Mouse (Mus musculus): Measurements from ENCODE around the gene Obsl1.

DNA sequence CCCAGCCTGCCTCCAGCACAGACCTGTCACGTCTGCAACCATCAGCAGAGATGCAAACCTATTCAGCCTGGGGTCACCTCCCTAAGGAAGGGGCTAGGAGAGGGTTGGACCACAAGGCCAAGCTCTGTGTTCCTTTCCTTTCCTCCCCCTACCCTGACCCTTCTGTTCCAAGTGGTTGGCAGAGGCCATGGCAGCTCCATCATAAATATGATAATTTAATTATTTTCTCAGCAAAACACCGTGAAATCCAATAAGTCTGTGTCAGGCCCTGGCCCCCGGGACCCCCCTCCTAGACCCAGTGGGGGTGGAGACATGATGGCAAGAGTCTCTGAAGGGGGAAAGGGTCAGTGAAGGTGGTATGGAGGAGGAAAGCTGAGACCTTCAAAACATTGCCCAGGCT is 62.0 kb downstream of the Obsl1 start:
- TF ChIP-seq POLR2A (IDR thresholded peaks at IDR 0.05; ENCODE audit: borderline replicate concordance, extremely low read depth, low read depth, low read length) (no peak), CTCF (IDR thresholded peaks at IDR 0.05; ENCODE audit: insufficient read depth, low read length) (no peak)
